Mouse (Mus musculus) stomach, embryonic 16.5 days (tissue): ENCODE results near the gene Zbtb7a. TPM values are rescaled to one million over a fixed set of nuclear protein-coding genes. Genes with fewer than 3 reads are reported as not detected.

ENCODE experiments used
- ATAC-seq: fragments of 200-750 bp; cut with Nextera tagmentation; 2 replicates; pipeline ENCODE4 v1.8.0; 2017; ENCODE audit warnings: moderate number of reproducible peaks, moderate TSS enrichment; ENCODE audit not compliant: insufficient read depth, low FRiP score
- H3K27ac ChIP-seq: fragments of 300-500 bp; sonication (generic); 2 replicates; pipeline ENCODE4 v1.5.1; 2014; ENCODE audit warnings: low read length
- H3K27me3 ChIP-seq: fragments of 300-500 bp; sonication (generic); 2 replicates; pipeline ENCODE4 v1.6.1; 2014; ENCODE audit warnings: low read length, control low read depth, mixed read lengths; ENCODE audit not compliant: control insufficient read depth, insufficient read depth
- H3K36me3 ChIP-seq: fragments of 300-500 bp; sonication (generic); 2 replicates; pipeline ENCODE4 v1.6.1; 2014; ENCODE audit warnings: low read length; ENCODE audit not compliant: control insufficient read depth, insufficient read depth
- H3K4me1 ChIP-seq: fragments of 300-500 bp; sonication (generic); 2 replicates; pipeline ENCODE4 v1.6.1; 2014; ENCODE audit warnings: low read length, control low read depth, mixed read lengths; ENCODE audit not compliant: control insufficient read depth, insufficient read depth
- H3K4me2 ChIP-seq: fragments of 300-500 bp; sonication (generic); 2 replicates; pipeline ENCODE4 v1.6.1; 2014; ENCODE audit warnings: low read depth, low read length, mixed read lengths
- H3K4me3 ChIP-seq: fragments of 300-500 bp; sonication (generic); replicated peaks from 2 replicates; pipeline ENCODE4 v1.5.1; 2014; ENCODE audit warnings: mild to moderate bottlenecking, low read length
- H3K9ac ChIP-seq: fragments of 300-500 bp; sonication (generic); 2 replicates; pipeline ENCODE4 v1.6.1; 2014; ENCODE audit warnings: low read length
- H3K9me3 ChIP-seq: fragments of 300-500 bp; sonication (generic); replicated peaks from 2 replicates; pipeline ENCODE4 v1.6.1; 2016; ENCODE audit warnings: low read length, control low read depth; ENCODE audit not compliant: control insufficient read depth
- WGBS: fragments of 180-500 bp; shearing (Covaris S2); extraction: QIAGEN DNeasy Blood & Tissue Kit; methylation state at CpG from one replicate; pipeline ENCODE4 v1.1.7; 2014; 5-methylcytosine and 5-hydroxymethylcytosine counted together
- polyA plus RNA-seq: library from polyadenylated mRNA; unstranded; fragments of >200 nt; fragmentation: Nextera tagmentation; extraction: Ambion mirVana; gene quantifications from 2 replicates; pipeline ENCODE4 v1.2.1, GENCODE M21; 2015

Zbtb7a gene
- 36.6 and 47.4 TPM in 2 replicates for polyA plus RNA-seq

DNA sequence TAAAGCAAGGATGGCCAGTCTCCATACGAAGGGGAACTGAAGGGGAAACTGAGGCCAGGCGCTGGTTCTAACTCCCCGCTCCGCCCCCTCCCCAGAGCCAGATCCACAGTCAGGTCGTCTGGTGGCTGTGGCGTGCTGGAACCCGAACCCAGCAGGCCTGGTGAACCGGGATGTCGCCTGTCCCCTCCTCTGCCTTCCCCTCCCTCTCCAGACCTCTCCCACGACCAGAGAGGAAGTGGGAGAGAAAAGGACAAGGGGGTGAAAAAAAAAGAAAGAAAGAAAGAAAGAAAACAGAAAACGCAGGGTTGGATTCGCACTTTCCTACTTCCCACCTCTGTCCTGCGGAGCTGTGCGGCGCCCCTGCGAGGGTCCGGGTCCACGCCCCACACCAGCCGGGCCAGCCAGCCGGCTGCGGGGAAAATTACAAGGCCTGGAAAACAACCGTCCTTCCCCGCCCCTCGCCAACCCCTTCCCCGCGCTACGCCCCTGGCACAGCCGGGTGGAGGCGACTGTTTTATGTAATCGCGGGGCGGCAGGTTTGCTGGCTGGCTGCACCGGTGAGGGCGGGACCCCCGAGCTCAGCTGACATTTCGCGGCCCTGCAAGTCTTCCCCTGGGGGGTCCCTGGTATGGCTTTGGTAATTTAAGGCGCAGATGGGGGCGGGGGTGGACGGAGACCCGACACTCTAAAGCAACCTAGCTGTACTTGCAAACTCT, at the start of gene Zbtb7a:
Gene Zbtb7a, plus strand, starts transcription at position 255 of the 716 bp plus-strand sequence.
- Histone ChIP-seq H3K27me3 (no peaks in the 10 kb centered on the region; the same call in 1 of the 2 replicates), H3K9ac (peak within 1 kb of the TSS; percentile 99), H3K9me3 (no peaks in the 10 kb centered on the region), H3K4me1 (peaks cover 37% of the 10 kb centered on the region), H3K36me3 (no peaks in the 10 kb centered on the region), H3K27ac (peak within 1 kb of the TSS; percentile 100), H3K4me2 (peak within 1 kb of the TSS; percentile 98), H3K4me3 (peak within 1 kb of the TSS; percentile 96)
- ATAC-seq: no peak
- WGBS: 3% methylated on average over 41 of the region's 41 CpGs

DNA sequence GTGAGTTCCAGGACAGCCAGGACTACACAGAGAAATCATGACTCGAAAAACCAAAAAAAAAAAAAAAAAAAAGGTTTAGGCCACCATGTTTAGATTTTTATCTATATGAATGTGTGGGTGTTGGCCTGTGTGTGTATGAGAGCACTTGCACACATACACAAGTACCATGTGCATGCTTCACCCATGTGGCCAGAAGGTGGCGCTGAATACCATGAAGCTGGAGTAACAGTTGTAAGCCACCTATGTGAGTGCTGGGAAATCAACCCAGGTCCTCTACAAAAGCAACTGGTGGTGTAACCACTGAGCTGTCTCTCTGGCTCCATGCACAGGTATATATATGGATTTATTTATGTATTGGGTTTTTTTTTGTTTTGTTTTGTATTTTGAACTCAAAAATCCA, 48.0 kb upstream of the Zbtb7a start:
- H3K9me3 ChIP-seq: no peaks in the 10 kb centered on the region; the same call in 1 of the 2 replicates
- H3K27ac ChIP-seq: no peak overlapping the region
- no peak overlapping the region for H3K9ac ChIP-seq
- no peak overlapping the region for H3K4me2 ChIP-seq
- ATAC-seq: no peak
- H3K36me3 ChIP-seq: no peaks in the 10 kb centered on the region
- no peaks in the 10 kb centered on the region for H3K27me3 ChIP-seq
- 46% methylated on average over 2 of the region's 2 CpGs for WGBS
- no peaks in the 10 kb centered on the region for H3K4me1 ChIP-seq
- H3K4me3 ChIP-seq: no peak overlapping the region

DNA sequence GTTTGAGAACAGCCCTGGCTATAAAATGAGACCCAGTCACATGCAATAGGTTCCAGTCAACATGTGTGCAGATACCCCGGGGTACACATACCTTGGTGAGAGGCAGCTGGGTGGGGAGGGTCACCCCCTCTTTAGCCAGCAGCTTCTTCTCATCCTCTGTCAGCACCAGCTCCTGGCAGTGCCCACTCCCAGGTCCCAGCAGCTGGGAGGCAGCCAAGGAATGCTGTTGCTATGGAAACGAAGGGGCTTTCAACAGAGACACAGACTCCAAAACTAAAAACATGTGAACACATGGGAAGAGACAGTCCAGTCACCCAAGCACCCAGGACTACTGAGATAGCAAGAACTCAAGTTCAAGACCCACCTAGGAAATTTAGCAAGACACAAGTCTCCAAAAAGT, 45.8 kb upstream of the Zbtb7a start:
- Histone ChIP-seq H3K9ac (no peak overlapping the region), H3K4me2 (no peak overlapping the region), H3K4me1 (no peaks in the 10 kb centered on the region), H3K4me3 (no peak overlapping the region), H3K9me3 (no peaks in the 10 kb centered on the region; the same call in 1 of the 2 replicates), H3K36me3 (no peaks in the 10 kb centered on the region), H3K27ac (no peak overlapping the region), H3K27me3 (no peaks in the 10 kb centered on the region)
- WGBS: 35% methylated on average over 2 of the region's 2 CpGs
- ATAC-seq: no peak

DNA sequence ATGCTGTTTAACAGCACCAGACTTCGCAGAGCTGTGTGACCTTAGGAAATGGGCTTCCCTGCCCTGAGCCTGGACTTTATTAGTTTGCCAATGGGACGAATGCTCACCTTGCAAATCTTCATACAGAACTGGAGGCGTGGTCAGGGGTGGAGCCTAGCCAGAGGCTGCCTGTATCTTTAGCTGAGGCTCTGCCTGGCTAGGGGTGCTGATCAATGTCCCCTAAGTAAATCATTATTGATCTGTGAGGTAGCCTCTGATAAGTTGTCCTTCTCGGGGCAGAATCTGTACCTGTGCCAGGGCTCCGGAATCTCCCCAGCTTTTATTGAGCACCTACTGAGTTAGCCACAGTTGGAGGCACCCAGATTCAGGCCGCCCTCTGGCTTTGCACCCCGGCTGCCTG, 44.4 kb upstream of the Zbtb7a start:
- no peak for ATAC-seq
- WGBS: 70% methylated on average over 7 of the region's 7 CpGs
- Histone ChIP-seq H3K36me3 (no peaks in the 10 kb centered on the region), H3K9ac (no peak overlapping the region), H3K9me3 (no peaks in the 10 kb centered on the region; the same call in 1 of the 2 replicates), H3K4me3 (no peak overlapping the region), H3K4me1 (no peaks in the 10 kb centered on the region), H3K4me2 (no peak overlapping the region), H3K27me3 (no peaks in the 10 kb centered on the region), H3K27ac (no peak overlapping the region)

DNA sequence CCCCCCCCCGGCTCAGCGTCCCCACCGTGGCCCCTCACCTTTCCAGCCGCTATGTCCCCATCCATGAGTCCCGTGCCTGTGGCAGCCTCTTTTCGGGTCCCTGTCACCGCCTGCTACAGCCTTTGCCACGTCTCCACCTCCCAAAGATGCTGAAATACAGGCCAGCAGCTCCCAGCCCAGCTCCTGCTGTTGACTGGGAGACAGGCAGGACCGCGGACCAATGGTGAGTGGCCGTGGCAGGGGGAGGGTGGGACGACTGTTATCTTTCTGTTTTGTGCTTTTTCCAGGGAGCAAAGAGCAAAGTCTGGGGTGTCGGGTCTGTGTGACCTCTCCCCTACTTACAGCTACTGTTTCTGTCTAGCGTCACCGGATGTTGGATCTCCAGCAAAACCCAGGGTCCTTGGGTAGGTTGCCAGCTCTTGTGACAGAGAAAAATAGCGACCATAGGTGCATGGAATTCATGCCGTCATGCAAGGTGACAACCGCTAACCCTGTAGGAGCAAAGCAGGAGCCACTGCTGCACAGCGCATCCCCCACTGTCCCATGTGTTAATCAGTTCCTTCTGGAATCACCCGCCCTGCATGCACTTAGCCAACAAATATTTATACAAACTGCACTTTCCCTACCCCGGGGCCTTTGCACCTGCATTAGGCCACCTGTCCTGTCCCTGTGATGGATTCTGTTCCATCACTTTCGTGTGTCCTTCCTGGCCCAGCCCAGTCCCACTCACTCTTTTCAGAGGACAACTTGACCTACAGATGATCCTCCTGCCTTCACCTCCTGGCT, 42.4 kb upstream of the Zbtb7a start:
- no peaks in the 10 kb centered on the region for H3K4me1 ChIP-seq
- no peak overlapping the region for H3K9ac ChIP-seq
- no peak overlapping the region for H3K4me3 ChIP-seq
- 45% methylated on average over 22 of the region's 22 CpGs for WGBS
- no peak overlapping the region for H3K4me2 ChIP-seq
- H3K36me3 ChIP-seq: no peaks in the 10 kb centered on the region
- H3K27me3 ChIP-seq: no peaks in the 10 kb centered on the region
- H3K27ac ChIP-seq: no peak overlapping the region
- ATAC-seq: peak; percentile 65
- H3K9me3 ChIP-seq: no peaks in the 10 kb centered on the region

DNA sequence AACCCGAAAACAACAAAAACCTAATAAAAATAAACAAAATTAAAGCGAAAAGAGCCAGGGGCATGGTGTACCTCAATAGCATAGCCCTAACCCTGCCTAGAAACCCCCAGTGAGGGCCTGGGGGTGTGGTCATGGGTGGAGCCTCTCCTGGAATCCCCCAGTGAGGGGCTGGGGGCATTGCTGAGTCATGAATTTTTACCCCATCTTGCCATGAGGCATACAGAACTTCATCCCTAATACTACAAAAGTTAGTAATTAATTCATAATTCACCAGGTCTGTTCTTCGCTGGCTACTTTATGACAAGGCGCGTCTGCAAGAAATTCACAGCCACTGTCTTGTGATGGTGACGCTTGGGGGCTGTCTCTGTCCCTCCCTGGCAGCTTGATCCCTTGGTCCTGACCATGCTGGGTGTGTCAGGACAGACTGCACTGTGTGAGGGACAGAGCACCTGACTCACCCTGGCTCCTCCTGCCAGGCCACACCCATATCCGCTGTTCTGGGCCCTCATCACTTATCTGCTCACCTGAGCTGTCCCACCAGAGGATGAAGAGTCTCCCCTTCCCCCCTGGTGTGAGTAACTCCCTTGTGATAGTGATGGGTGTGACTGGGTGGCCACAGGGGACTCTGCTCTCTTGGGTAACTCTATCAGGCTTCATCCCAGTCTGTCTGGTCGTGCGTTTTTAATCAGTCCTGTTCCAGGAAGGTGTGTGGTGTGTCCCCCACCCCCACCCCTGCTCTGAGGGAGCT, 39.9 kb upstream of the Zbtb7a start:
- peak; percentile 78 for ATAC-seq
- Histone ChIP-seq H3K4me1 (no peaks in the 10 kb centered on the region), H3K4me2 (no peak overlapping the region), H3K9ac (no peak overlapping the region), H3K4me3 (no peak overlapping the region), H3K36me3 (no peaks in the 10 kb centered on the region), H3K9me3 (no peaks in the 10 kb centered on the region), H3K27ac (no peak overlapping the region; the same call in 1 of the 2 replicates), H3K27me3 (no peaks in the 10 kb centered on the region)
- WGBS: 59% methylated on average over 9 of the region's 9 CpGs

DNA sequence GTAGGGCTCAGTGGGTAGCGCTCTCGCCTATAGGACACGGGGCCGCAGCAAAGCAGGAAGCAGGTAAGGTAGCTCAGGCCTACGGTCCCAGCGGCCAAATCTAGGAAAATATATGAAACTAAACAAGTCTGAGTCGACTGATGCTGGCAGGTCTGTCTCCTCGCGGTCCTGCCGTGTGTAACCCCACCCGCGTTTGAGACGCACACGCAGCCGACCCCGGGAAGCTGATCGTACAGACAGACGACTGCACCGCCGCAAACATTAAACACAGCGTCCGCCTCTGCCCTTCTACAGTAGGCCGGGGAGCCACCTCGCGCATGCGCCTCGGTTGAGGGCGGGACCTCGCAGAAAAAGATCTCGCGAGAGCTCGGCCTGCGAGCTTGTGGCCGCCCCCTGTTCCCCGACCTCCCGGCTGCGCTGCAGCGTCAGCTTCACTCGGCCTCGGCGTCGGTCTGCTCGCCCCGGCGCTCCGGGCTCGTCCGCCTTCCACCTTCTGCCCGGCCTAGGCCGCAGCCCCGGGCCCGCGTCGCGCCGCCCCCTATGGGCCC, 29.4 kb upstream of the Zbtb7a start, which contains the start of gene Map2k2:
Gene Map2k2, plus strand, starts transcription at position 351 of the 548 bp plus-strand sequence.
- Histone ChIP-seq H3K27me3 (no peaks in the 10 kb centered on the region), H3K9ac (peak within 1 kb of the TSS; percentile 100), H3K36me3 (peaks cover 8% of the 10 kb centered on the region; the same call in 1 of the 2 replicates), H3K4me3 (peak within 1 kb of the TSS; percentile 100), H3K4me2 (peak within 1 kb of the TSS; percentile 87), H3K9me3 (no peaks in the 10 kb centered on the region), H3K27ac (peak within 1 kb of the TSS; percentile 100), H3K4me1 (peaks cover 17% of the 10 kb centered on the region)
- ATAC-seq: peak; percentile 94
- WGBS: under 1% methylated on average over 56 of the region's 56 CpGs

DNA sequence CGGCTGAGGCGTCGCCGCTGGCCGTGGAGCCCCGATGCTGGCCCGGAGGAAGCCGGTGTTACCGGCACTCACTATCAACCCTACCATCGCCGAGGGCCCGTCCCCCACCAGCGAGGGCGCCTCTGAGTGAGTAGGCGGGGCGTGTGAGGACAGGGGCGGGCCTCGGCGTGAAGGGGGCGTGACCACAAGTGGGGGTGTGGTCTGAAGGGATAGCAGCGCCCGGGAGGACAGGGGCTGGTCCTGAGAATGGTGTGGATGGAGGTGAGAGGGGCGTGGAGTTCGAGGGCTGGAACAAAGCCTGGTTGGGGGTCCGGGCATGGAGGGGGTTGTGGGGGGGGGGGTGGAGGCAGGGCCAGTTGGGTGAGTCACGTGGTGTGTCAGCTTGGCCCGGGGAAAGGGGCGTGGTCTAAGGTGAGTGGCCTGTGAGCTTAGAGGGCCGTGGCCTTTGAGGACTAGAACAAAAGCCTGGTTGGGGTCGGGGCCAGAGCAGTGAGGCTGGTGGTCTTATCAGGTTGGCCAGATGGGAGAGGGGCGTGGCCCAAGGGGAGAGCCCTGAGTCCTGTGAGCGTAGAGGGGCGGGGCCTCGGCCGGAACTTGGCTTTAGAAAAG, 28.8 kb upstream of the Zbtb7a start:
- H3K4me2 ChIP-seq: peak overlapping the region; percentile 87
- ATAC-seq: peak; percentile 92
- under 1% methylated on average over 35 of the region's 35 CpGs for WGBS
- H3K27ac ChIP-seq: peak overlapping the region; percentile 100
- H3K9me3 ChIP-seq: no peaks in the 10 kb centered on the region
- H3K27me3 ChIP-seq: no peaks in the 10 kb centered on the region
- H3K9ac ChIP-seq: peak overlapping the region; percentile 100
- peaks cover 17% of the 10 kb centered on the region for H3K4me1 ChIP-seq
- H3K4me3 ChIP-seq: peak overlapping the region; percentile 100
- peaks cover 8% of the 10 kb centered on the region for H3K36me3 ChIP-seq
